Mouse (Mus musculus) E14TG2a.4 (cell line): Measurements from ENCODE around the gene Gpc6.

Experiments
- CTCF ChIP-seq: conservative IDR thresholded peaks from 2 replicates; pipeline ENCODE4 v1.5.1; 2014; ENCODE audit warnings: low read length
- NANOG ChIP-seq: IDR thresholded peaks from 2 replicates; pipeline ENCODE4 v1.6.1; 2014; ENCODE audit warnings: borderline replicate concordance, low read length, mixed read lengths

DNA sequence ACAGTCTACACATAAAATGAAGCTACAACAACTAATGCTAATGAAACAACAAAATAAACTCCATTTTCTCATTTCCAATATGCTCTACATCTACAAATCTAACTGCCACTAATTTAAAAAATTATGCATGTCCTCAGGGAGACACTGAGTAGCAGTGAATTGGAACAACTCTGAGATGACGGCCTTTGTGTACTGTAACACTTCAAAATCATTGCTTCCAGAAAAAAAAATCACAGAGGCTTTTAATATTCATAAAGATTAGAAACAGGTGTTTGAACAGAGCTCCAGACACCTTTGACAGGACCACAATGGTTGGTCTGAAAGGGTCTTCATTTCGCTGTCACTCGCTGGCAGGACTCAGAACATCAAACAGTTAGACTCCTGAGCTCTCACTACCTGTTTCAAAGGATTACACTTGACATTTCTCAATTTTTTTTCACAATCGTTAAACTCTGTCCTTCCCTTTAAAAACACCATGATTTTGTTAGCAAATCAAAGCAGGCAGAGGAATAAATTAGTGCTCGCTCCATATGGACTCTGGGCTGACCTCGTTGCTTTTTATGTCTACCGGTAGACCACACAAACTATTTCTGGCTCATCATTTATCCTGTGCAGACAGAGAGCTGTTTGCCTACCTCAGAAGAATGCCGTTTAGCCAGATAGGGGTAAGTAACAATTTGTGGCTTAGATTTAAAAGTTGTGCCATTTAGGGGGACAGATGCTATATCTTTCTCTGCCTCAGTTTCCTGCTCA is 901.4 kb downstream of the Gpc6 start:
- TF ChIP-seq CTCF (no peak), NANOG (no peak)
